Mouse (Mus musculus): Measurements from ENCODE around the gene Vangl1.

DNA sequence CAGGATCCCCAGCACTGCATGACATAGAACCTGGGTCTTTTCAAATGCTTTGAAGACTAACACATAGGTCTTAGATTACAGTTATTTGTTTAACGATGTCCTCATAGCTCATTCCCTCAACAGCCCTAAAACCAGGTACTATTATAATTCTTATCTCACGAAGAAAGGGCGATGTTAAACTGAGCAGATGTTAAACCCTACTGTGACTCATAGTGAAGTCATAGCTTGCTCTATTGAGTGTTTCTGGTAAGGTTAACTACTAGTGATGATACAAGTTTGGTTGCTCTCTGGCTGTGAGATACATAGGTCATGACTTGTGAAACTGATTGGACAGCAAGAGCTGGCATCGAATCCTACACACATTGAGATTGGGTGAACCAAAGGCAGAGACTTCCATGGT is 61.5 kb downstream of the Vangl1 start:
- TF ChIP-seq CTCF (IDR thresholded peaks at IDR 0.05; ENCODE audit: extremely low read depth, insufficient read depth, low read length), result no peak
- TF ChIP-seq POLR2A (IDR thresholded peaks at IDR 0.05; ENCODE audit: extremely low read depth, insufficient read depth, low read length), result no peak
